Mouse (Mus musculus): ENCODE measurements around the gene Atp8b4. TPM values are rescaled to one million over a fixed set of nuclear protein-coding genes. Genes with fewer than 3 reads are reported as not detected.
"Not testable (repeated sequence)": the region's sequence is repeated elsewhere in the genome, so short reads cannot be mapped to it uniquely, and the experiment has no call there.

Atp8b4 gene
- polyA plus RNA-seq, 1 experiment = not detected

DNA sequence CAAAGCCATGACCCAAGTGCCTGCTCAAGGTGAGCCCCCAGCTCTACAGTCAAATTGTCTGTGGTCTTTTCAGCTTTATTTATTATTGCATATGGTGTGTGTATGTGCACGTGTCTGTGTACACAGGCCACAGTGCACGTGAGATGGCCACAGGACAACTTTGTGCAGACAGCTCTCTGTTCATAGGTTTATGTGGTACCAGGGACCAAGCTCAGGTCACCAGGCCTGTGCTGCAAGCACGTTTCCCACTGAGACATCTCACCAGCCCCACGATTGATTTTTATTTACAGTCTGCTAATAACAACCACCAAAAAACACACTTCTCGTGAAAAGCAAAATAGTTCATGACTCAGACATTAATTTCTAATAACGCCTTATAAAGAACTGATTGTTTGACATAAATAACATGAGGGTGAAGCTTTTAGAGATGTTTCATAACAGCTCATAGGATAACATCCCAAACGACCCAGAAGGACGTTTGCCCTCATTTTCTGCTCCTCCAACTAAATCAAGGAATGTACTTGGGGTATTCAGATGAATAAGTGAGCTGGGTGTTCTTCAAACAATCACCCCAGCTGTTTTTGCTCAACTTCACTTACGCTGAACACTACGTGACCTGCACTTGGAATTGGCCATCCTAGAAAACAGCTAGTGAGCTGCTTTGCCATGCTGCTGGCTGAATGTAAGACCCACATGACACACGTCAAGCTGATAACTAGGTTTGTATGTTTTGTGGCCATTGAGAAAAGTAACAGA, 15.0 kb downstream of the Atp8b4 start:
- 87% methylated on average over 11 of the region's 11 CpGs for WGBS
- TF ChIP-seq POLR2A (IDR thresholded peaks at IDR 0.05; ENCODE audit: insufficient read depth, low read depth, low read length) = no peak
- TF ChIP-seq CTCF (IDR thresholded peaks at IDR 0.05; ENCODE audit: insufficient read depth, low read depth, low read length) = no peak
- Histone ChIP-seq H3K27ac (ENCODE audit: insufficient read depth, low read depth, low read length) (no peak overlapping the region), H3K4me3 (ENCODE audit: insufficient read depth, low read depth, low read length) (no peak overlapping the region), H3K4me1 (ENCODE audit: control insufficient read depth, insufficient read depth, low read length) (no peaks in the 10 kb centered on the region)

GRCm38 (mm10) chr2:126483337-126483736, 17.1 kb downstream of the Atp8b4 start:
- Histone ChIP-seq H3K4me3 (ENCODE audit: insufficient read depth, low read depth, low read length) (no peak overlapping the region), H3K27ac (ENCODE audit: insufficient read depth, low read depth, low read length) (no peak overlapping the region), H3K4me1 (ENCODE audit: control insufficient read depth, insufficient read depth, low read length) (no peaks in the 10 kb centered on the region)
- TF ChIP-seq POLR2A (IDR thresholded peaks at IDR 0.05; ENCODE audit: insufficient read depth, low read depth, low read length) = no peak
- 88% methylated on average over 6 of the region's 6 CpGs for WGBS

DNA sequence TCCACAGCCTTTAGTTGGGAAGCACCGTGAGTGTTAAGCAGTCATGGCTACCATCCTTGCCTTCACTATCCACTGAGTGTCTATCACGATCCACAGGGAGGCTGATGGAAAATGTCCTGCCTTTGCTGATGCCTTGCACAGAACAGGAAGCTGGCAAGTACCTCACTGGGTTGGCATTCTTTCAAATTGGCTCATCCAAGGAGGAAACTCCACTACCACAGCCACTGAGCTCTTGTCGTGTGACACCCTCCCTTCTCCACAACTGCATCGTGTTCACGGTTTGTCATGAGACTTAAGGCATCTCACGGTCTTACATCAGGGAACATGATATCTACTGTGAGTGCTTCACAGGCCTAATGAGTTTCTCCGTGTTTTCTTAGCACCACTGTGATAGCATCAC, 22.9 kb downstream of the Atp8b4 start:
- H3K4me3 ChIP-seq (ENCODE audit: insufficient read depth, low read depth, low read length) = no peak overlapping the region
- H3K27ac ChIP-seq (ENCODE audit: insufficient read depth, low read depth, low read length) = no peak overlapping the region
- no peaks in the 10 kb centered on the region for H3K4me1 ChIP-seq (ENCODE audit: control insufficient read depth, insufficient read depth, low read length)
- TF ChIP-seq CTCF (IDR thresholded peaks at IDR 0.05; ENCODE audit: insufficient read depth, low read depth, low read length) (no peak), POLR2A (IDR thresholded peaks at IDR 0.05; ENCODE audit: insufficient read depth, low read depth, low read length) (no peak)
- WGBS = 65% methylated on average over 7 of the region's 7 CpGs

GRCm38 (mm10) chr2:126475681-126476410, 24.6 kb downstream of the Atp8b4 start:
- Histone ChIP-seq H3K4me3 (ENCODE audit: insufficient read depth, low read depth, low read length) (no peak overlapping the region), H3K4me1 (ENCODE audit: control insufficient read depth, insufficient read depth, low read length) (no peaks in the 10 kb centered on the region), H3K27ac (ENCODE audit: insufficient read depth, low read depth, low read length) (no peak overlapping the region)
- WGBS = 89% methylated on average over 11 of the region's 11 CpGs
- TF ChIP-seq CTCF (IDR thresholded peaks at IDR 0.05; ENCODE audit: insufficient read depth, low read depth, low read length) (no peak), POLR2A (IDR thresholded peaks at IDR 0.05; ENCODE audit: insufficient read depth, low read depth, low read length) (no peak)

GRCm38 (mm10) chr2:126474019-126474418, 26.5 kb downstream of the Atp8b4 start:
- no peak for TF ChIP-seq CTCF (IDR thresholded peaks at IDR 0.05; ENCODE audit: insufficient read depth, low read depth, low read length)
- no peak for TF ChIP-seq POLR2A (IDR thresholded peaks at IDR 0.05; ENCODE audit: insufficient read depth, low read depth, low read length)
- H3K4me1 ChIP-seq (ENCODE audit: control insufficient read depth, insufficient read depth, low read length) = no peaks in the 10 kb centered on the region
- WGBS = 89% methylated on average over 6 of the region's 6 CpGs

DNA sequence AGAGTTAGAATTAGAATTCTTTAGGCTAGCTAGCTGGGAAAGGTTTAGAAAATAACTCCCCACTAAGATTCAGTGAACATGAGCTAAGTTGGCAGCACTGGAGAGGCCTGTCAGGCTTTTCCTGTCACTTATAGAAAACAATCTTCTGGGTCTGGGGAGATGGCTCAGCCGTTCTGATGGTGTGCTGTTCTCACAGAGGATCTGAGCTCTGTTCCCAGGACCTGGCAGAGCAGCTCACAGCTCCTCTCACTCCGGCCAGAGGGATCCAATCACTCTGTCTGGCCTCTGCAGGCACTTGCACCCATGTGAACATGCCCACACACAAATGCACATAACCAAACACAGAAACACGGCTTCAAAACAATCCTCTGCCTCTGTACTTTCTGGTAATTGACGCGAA, 27.6 kb downstream of the Atp8b4 start:
- WGBS = 72% methylated on average over 5 of the region's 5 CpGs

More at GRCm38 (mm10) chr2:126474019-126474418, 26.5 kb downstream of the Atp8b4 start:
- no peak overlapping the region for H3K4me3 ChIP-seq (ENCODE audit: insufficient read depth, low read depth, low read length)
- H3K27ac ChIP-seq (ENCODE audit: insufficient read depth, low read depth, low read length) = no peak overlapping the region

DNA sequence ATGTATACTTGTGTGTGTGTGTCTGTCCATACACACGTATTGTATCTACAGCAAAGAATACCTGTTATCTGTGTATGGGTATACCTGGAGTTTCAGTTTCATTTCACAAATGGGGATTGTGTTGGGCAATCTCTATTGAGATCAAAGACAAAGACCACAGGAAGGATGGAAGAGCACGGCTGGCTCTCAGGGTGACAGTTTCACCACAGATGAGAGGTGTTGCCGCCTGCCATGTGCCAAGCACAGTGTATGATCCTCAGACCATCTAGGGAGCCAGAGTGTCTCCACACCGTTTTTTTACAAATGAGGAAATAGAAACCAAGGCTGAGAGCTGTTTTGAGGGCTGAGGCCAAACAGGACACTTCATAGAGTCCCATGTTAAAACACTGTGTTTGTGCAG, 32.7 kb downstream of the Atp8b4 start:
- WGBS = 84% methylated on average over 4 of the region's 4 CpGs
- Histone ChIP-seq H3K27ac (ENCODE audit: insufficient read depth, low read depth, low read length) (no peak overlapping the region), H3K4me1 (ENCODE audit: control insufficient read depth, insufficient read depth, low read length) (no peaks in the 10 kb centered on the region), H3K4me3 (ENCODE audit: insufficient read depth, low read depth, low read length) (no peak overlapping the region)
- no peak for TF ChIP-seq CTCF (IDR thresholded peaks at IDR 0.05; ENCODE audit: insufficient read depth, low read depth, low read length)
- TF ChIP-seq POLR2A (IDR thresholded peaks at IDR 0.05; ENCODE audit: insufficient read depth, low read depth, low read length) = no peak

More for the DNA sequence above, 27.6 kb downstream of the Atp8b4 start:
- H3K4me3 ChIP-seq (ENCODE audit: insufficient read depth, low read depth, low read length) = no peak overlapping the region
- TF ChIP-seq POLR2A (IDR thresholded peaks at IDR 0.05; ENCODE audit: insufficient read depth, low read depth, low read length) (no peak), CTCF (IDR thresholded peaks at IDR 0.05; ENCODE audit: insufficient read depth, low read depth, low read length) (no peak)
- H3K27ac ChIP-seq (ENCODE audit: insufficient read depth, low read depth, low read length) = no peak overlapping the region
- H3K4me1 ChIP-seq (ENCODE audit: control insufficient read depth, insufficient read depth, low read length) = no peaks in the 10 kb centered on the region

- Histone ChIP-seq H3K4me1 (ENCODE audit: control insufficient read depth, insufficient read depth, low read length) (no peaks in the 10 kb centered on the region), H3K27ac (ENCODE audit: insufficient read depth, low read depth, low read length) (no peak overlapping the region), H3K4me3 (ENCODE audit: insufficient read depth, low read depth, low read length) (no peak overlapping the region)
- TF ChIP-seq POLR2A (IDR thresholded peaks at IDR 0.05; ENCODE audit: insufficient read depth, low read depth, low read length) (no peak), CTCF (IDR thresholded peaks at IDR 0.05; ENCODE audit: insufficient read depth, low read depth, low read length) (no peak)
- 78% methylated on average over 13 of the region's 13 CpGs for WGBS
These were observed 33.9 kb downstream of the Atp8b4 start for GRCm38 (mm10) chr2:126466391-126467134.

- no peaks in the 10 kb centered on the region for H3K4me1 ChIP-seq (ENCODE audit: control insufficient read depth, insufficient read depth, low read length)
- H3K27ac ChIP-seq (ENCODE audit: insufficient read depth, low read depth, low read length) = no peak overlapping the region
- WGBS = 90% methylated on average over 2 of the region's 2 CpGs
- no peak overlapping the region for H3K4me3 ChIP-seq (ENCODE audit: insufficient read depth, low read depth, low read length)
- TF ChIP-seq CTCF (IDR thresholded peaks at IDR 0.05; ENCODE audit: insufficient read depth, low read depth, low read length) (no peak), POLR2A (IDR thresholded peaks at IDR 0.05; ENCODE audit: insufficient read depth, low read depth, low read length) (no peak)
These were observed 41.8 kb downstream of the Atp8b4 start for GRCm38 (mm10) chr2:126458661-126459060.

- H3K4me1 ChIP-seq (ENCODE audit: control insufficient read depth, insufficient read depth, low read length); H3K4me3 ChIP-seq (ENCODE audit: insufficient read depth, low read depth, low read length); H3K27ac ChIP-seq (ENCODE audit: insufficient read depth, low read depth, low read length): not testable (repeated sequence)
- 54% methylated on average over 2 of the region's 2 CpGs for WGBS
These were observed 42.7 kb downstream of the Atp8b4 start for GRCm38 (mm10) chr2:126457759-126458158.
